Mouse (Mus musculus) lung, embryonic 14.5 days (tissue): ENCODE data around the gene Fez2. TPM values are rescaled to one million over a fixed set of nuclear protein-coding genes. Genes with fewer than 3 reads are reported as not detected.

Experiments used
- ATAC-seq: fragments of 200-750 bp; cut with Nextera tagmentation; 2 replicates; pipeline ENCODE4 v1.8.0; 2017; ENCODE audit warnings: mild to moderate bottlenecking, moderate TSS enrichment, moderate library complexity; ENCODE audit not compliant: insufficient read depth
- DNase-seq: peaks from one replicate; pipeline ENCODE4 v3.0.0-alpha.2; 2015
- H3K27ac ChIP-seq: fragments of 300-500 bp; sonication (generic); 2 replicates; pipeline ENCODE4 v1.5.1; 2014; ENCODE audit warnings: low read depth, mild to moderate bottlenecking, moderate library complexity
- H3K27me3 ChIP-seq: fragments of 300-500 bp; sonication (generic); 2 replicates; pipeline ENCODE4 v1.6.1; 2014; ENCODE audit warnings: low read length, control low read depth; ENCODE audit not compliant: insufficient read depth
- H3K36me3 ChIP-seq: fragments of 300-500 bp; sonication (generic); 2 replicates; pipeline ENCODE4 v1.6.1; 2014; ENCODE audit warnings: control low read depth; ENCODE audit not compliant: insufficient read depth
- H3K4me1 ChIP-seq: fragments of 300-500 bp; sonication (generic); 2 replicates; pipeline ENCODE4 v1.6.1; 2014; ENCODE audit warnings: antibody characterized with exemption, control low read depth; ENCODE audit not compliant: insufficient read depth
- H3K4me2 ChIP-seq: fragments of 300-500 bp; sonication (generic); 2 replicates; pipeline ENCODE4 v1.6.1; 2014; ENCODE audit warnings: mild to moderate bottlenecking
- H3K4me3 ChIP-seq: fragments of 300-500 bp; sonication (generic); 2 replicates; pipeline ENCODE4 v1.5.1; 2014; ENCODE audit warnings: low read depth, low read length
- H3K9ac ChIP-seq: fragments of 300-500 bp; sonication (generic); 2 replicates; pipeline ENCODE4 v1.6.1; 2014
- H3K9me3 ChIP-seq: fragments of 300-500 bp; sonication (generic); 2 replicates; pipeline ENCODE4 v1.6.1; 2016; ENCODE audit warnings: low read depth, low read length, control low read depth
- CTCF ChIP-seq: IDR thresholded peaks from 2 replicates; pipeline ENCODE4 v1.5.1; 2016; ENCODE audit warnings: antibody characterized with exemption, low read depth
- WGBS: fragments of 180-500 bp; shearing (Covaris S2); extraction: QIAGEN DNeasy Blood & Tissue Kit; methylation state at CpG from one replicate; pipeline ENCODE4 v1.1.7; 2014; 5-methylcytosine and 5-hydroxymethylcytosine counted together
- polyA plus RNA-seq: library from polyadenylated mRNA; unstranded; fragments of >200 nt; fragmentation: Nextera tagmentation; extraction: Ambion mirVana; gene quantifications from 2 replicates; pipeline ENCODE4 v1.2.1, GENCODE M21; 2014

Gene Fez2
- polyA plus RNA-seq, 1 experiment from 2014 or later, result 43.5 TPM

DNA sequence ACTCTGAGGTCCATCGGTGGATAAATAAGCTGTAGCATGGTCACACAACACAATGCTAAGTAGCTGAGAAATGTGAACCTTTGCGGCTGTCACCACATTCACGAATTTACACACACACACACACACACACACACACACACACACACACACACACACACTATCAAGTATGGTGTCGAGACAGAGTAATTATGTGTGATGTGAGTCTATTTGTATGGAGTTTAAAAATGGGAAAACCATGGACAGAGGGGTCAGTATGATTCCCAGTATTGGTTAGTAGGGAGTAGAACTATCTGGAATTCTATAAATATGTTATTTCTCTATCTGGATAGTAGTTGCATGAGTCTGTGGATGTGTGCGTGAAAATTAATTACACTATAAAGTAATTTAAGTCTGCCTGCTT, 35.6 kb upstream of the Fez2 start:
- H3K4me2 ChIP-seq, result no peak overlapping the region
- H3K9me3 ChIP-seq, result no peaks in the 10 kb centered on the region
- 57% methylated on average over 5 of the region's 5 CpGs for WGBS
- no peak overlapping the region for H3K4me3 ChIP-seq
- no peak for TF ChIP-seq CTCF
- no peak overlapping the region for H3K9ac ChIP-seq
- H3K27ac ChIP-seq, result no peak overlapping the region
- DNase-seq (peak; percentile 59), ATAC-seq (no peak)
- H3K36me3 ChIP-seq, result no peaks in the 10 kb centered on the region
- H3K27me3 ChIP-seq, result no peaks in the 10 kb centered on the region
- H3K4me1 ChIP-seq, result no peaks in the 10 kb centered on the region

DNA sequence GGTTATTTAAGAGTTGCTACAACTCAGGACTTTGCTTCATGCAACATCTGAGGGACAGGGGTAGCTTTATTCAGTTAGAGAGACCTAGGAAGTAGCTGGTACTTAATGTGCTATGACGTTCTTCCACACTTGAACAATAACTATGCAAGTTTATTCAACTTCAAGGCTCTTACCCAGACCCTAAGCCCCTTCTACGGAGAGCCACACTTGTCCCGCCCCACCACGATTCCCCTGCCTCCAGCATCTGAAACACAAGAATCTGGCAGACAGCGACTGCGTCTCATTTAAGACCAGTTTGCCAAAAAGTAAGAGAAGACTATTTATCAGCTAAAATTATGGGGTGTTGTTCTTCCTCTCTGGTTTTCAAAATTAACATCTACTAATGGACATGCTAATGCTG, 33.9 kb upstream of the Fez2 start:
- Histone ChIP-seq H3K36me3 (no peaks in the 10 kb centered on the region), H3K4me2 (no peak overlapping the region), H3K9me3 (no peaks in the 10 kb centered on the region), H3K4me1 (no peaks in the 10 kb centered on the region), H3K27ac (no peak overlapping the region), H3K4me3 (no peak overlapping the region), H3K27me3 (no peaks in the 10 kb centered on the region), H3K9ac (no peak overlapping the region)
- no peak for DNase-seq
- TF ChIP-seq CTCF, result no peak
- 70% methylated on average over 6 of the region's 6 CpGs for WGBS
- ATAC-seq, result no peak

DNA sequence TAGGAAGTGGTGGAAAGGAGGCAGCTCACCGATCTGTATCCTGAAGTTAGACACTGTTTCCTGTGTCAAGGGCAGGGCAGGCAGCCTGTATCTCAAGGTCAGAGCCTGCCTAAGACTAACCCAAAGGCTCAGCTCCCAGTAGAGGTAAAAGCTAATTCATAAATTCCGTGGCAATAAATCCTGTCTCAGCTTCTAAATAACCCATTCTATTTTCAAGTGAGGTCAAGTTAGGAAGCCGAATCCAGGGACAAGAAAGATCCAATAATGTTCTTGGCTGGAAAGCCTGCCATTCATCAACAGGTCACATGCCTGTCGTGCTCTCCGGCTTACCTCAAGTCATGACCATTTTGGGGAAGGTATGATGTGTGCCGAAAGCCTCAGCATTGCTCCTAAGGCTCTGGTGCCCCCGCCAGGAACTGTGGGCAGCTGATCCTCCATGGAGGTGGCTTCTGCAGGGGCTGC, 33.4 kb upstream of the Fez2 start:
- 59% methylated on average over 7 of the region's 7 CpGs for WGBS
- TF ChIP-seq CTCF, result no peak
- Histone ChIP-seq H3K9ac (no peak overlapping the region), H3K4me1 (no peaks in the 10 kb centered on the region), H3K9me3 (no peaks in the 10 kb centered on the region), H3K4me2 (no peak overlapping the region), H3K27ac (no peak overlapping the region), H3K4me3 (no peak overlapping the region), H3K36me3 (no peaks in the 10 kb centered on the region), H3K27me3 (no peaks in the 10 kb centered on the region)
- no peak for DNase-seq
- ATAC-seq, result no peak

DNA sequence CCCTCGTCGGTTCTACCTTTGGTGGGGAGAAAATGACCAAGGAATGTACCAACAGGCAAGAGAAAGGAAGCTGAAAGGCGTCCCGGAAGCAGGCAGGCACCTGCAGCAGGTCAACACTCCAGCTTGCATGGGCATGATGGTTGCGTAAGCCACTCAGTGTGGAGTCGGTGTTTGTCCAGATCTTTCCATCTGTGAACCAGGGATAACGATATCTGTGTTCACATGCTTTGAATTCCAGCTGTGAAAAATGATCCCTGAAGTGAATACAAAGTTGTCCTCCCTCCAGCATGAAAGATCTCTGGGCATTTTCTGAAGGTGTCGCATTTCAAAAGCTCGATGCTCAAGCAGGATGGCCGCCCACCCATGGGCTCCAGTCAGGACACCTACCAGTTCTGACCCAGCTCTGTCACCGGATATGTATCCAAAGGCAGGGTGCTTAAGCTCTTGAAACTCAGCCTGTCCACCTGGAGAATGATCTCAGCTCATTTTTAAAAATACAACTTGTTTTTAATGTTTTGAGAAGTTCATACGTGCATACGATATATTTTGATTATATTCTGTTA, 31.8 kb upstream of the Fez2 start:
- TF ChIP-seq CTCF, result no peak
- Histone ChIP-seq H3K27me3 (no peaks in the 10 kb centered on the region), H3K4me2 (no peak overlapping the region), H3K4me1 (no peaks in the 10 kb centered on the region), H3K9me3 (no peaks in the 10 kb centered on the region), H3K9ac (no peak overlapping the region), H3K4me3 (no peak overlapping the region), H3K36me3 (no peaks in the 10 kb centered on the region), H3K27ac (no peak overlapping the region)
- ATAC-seq (peak; percentile 57), DNase-seq (peak; percentile 3)
- 42% methylated on average over 13 of the region's 13 CpGs for WGBS

DNA sequence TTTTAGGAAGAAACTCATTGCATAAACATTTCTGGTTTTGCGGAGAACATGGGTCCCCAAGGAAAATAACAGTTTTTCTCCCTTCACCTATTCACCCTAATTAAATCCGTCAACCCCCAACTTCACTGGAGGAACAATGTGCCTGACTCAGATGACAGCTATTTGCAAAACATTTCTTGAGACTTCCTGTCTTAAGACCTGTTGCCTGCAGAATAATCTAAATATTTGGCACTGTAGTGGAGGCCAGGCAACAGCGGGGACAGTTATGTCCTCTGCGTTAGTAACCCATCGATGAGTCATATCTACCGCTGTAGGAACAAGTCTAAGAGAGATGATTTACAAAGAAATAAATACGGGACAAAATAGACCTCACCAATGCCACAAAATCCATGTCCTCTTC, 26.9 kb upstream of the Fez2 start:
- Histone ChIP-seq H3K27me3 (no peaks in the 10 kb centered on the region), H3K4me3 (no peak overlapping the region), H3K36me3 (no peaks in the 10 kb centered on the region), H3K4me1 (no peaks in the 10 kb centered on the region), H3K27ac (no peak overlapping the region), H3K9me3 (no peaks in the 10 kb centered on the region), H3K4me2 (no peak overlapping the region), H3K9ac (no peak overlapping the region)
- peak; percentile 60; the same call in 1 of the 2 replicates for ATAC-seq
- DNase-seq, result peak; percentile 55
- no peak for TF ChIP-seq CTCF
- 45% methylated on average over 7 of the region's 7 CpGs for WGBS

DNA sequence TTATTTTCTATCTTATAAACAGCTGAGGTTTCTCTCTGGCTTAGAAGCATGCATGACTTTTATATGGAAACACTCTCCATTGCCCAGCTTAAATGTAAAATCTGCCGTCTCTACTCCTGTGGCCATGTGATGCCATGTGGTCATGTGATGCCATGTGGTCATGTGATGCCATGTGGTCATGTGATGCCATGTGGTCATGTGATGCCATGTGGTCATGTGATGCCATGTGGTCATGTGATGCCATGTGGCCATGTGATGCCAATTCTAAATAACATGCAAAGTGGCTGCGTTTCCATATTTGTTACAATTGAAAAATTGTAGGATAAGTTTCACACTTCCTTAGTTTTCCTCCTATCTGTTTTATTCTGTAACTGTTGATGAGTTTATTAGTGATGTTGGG, 22.8 kb upstream of the Fez2 start:
- Histone ChIP-seq H3K36me3 (no peaks in the 10 kb centered on the region), H3K4me2 (no peak overlapping the region), H3K4me1 (no peaks in the 10 kb centered on the region), H3K9ac (no peak overlapping the region), H3K9me3 (no peaks in the 10 kb centered on the region), H3K27ac (no peak overlapping the region), H3K27me3 (no peaks in the 10 kb centered on the region), H3K4me3 (no peak overlapping the region)
- ATAC-seq, result no peak
- 95% methylated on average over 2 of the region's 2 CpGs for WGBS
- no peak for DNase-seq
- no peak for TF ChIP-seq CTCF

DNA sequence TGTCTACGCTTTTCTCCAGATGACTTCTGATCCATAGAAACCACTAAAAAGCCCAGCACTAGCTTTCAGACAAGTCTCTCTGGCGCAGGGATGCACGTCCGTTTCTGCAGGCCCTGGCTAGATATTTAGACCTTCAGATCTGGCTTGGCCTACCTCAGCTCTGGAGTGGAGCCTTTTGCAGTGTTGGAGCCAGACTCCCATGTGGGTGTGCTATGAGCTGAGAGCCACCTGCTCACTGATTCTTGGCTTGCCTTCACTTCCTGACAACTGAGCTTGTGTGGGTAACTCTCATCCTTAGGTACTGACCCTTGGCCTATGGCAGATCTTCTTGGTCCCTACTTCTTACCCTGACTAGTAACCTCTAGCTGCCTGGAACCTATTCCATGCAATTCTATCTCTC, 19.2 kb upstream of the Fez2 start:
- H3K27ac ChIP-seq, result no peak overlapping the region
- H3K4me1 ChIP-seq, result no peaks in the 10 kb centered on the region
- no peaks in the 10 kb centered on the region for H3K9me3 ChIP-seq
- 90% methylated on average over 4 of the region's 4 CpGs for WGBS
- TF ChIP-seq CTCF, result no peak
- ATAC-seq, result no peak
- H3K36me3 ChIP-seq, result no peaks in the 10 kb centered on the region
- DNase-seq, result no peak
- no peaks in the 10 kb centered on the region for H3K27me3 ChIP-seq
- no peak overlapping the region for H3K9ac ChIP-seq
- H3K4me2 ChIP-seq, result no peak overlapping the region
- H3K4me3 ChIP-seq, result no peak overlapping the region

DNA sequence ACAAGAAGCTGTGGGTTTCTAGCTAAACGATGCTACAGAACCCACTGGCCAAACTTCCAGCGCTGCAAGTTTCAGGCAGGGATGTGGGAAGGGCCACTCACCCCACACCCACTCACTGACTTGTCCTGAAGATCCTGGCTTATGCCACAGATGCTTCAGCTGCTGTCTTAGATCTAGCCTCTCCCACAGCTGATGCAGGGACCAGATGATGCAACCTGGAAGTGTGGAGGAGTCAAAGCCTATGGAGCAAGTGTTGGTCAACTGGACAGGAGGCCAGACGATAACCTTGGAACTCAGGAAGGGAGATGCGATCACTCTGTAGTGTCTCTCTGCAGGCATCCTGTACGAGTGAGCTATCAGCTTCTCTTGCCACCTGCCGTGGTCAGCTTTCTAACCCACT, 17.7 kb upstream of the Fez2 start:
- ATAC-seq (no peak), DNase-seq (no peak)
- Histone ChIP-seq H3K36me3 (no peaks in the 10 kb centered on the region), H3K4me3 (no peak overlapping the region), H3K9me3 (no peaks in the 10 kb centered on the region), H3K9ac (no peak overlapping the region), H3K4me2 (no peak overlapping the region), H3K27me3 (no peaks in the 10 kb centered on the region), H3K27ac (no peak overlapping the region), H3K4me1 (no peaks in the 10 kb centered on the region)
- TF ChIP-seq CTCF, result no peak
- WGBS, result 85% methylated on average over 6 of the region's 6 CpGs
